Mouse (Mus musculus): Measurements from ENCODE around the gene Arrdc2.

GRCm38 (mm10) chr8:70836666-70837065, 2.9 kb downstream of the Arrdc2 start:
- TF ChIP-seq POLR2A (IDR thresholded peaks at IDR 0.05; ENCODE audit: borderline replicate concordance, extremely low read depth, low read depth, low read length), result no peak
- no peak for TF ChIP-seq CTCF (IDR thresholded peaks at IDR 0.05; ENCODE audit: insufficient read depth, low read length)
